Mouse (Mus musculus) heart, embryonic 15.5 days (tissue): ENCODE data around the gene Gm49394. TPM values are rescaled to one million over a fixed set of nuclear protein-coding genes. Genes with fewer than 3 reads are reported as not detected.

ENCODE experiments used
- ATAC-seq: fragments of 200-750 bp; cut with Nextera tagmentation; replicated peaks from 2 replicates; pipeline ENCODE4 v1.8.0; 2017; ENCODE audit warnings: low read depth, moderate TSS enrichment; ENCODE audit not compliant: insufficient number of reproducible peaks, insufficient read depth, low FRiP score
- H3K27ac ChIP-seq: fragments of 300-500 bp; sonication (generic); 2 replicates; pipeline ENCODE4 v1.5.1; 2015; ENCODE audit warnings: mild to moderate bottlenecking, inconsistent platforms
- H3K27me3 ChIP-seq: fragments of 300-500 bp; sonication (generic); 2 replicates; pipeline ENCODE4 v1.6.1; 2015; ENCODE audit warnings: inconsistent platforms
- H3K36me3 ChIP-seq: fragments of 300-500 bp; sonication (generic); 2 replicates; pipeline ENCODE4 v1.6.1; 2015; ENCODE audit warnings: mild to moderate bottlenecking, inconsistent platforms
- H3K4me1 ChIP-seq: fragments of 300-500 bp; sonication (generic); replicated peaks from 2 replicates; pipeline ENCODE4 v1.6.1; 2015; ENCODE audit warnings: inconsistent platforms
- H3K4me2 ChIP-seq: fragments of 300-500 bp; sonication (generic); 2 replicates; pipeline ENCODE4 v1.6.1; 2015; ENCODE audit warnings: inconsistent platforms, mild to moderate bottlenecking, moderate library complexity
- H3K4me3 ChIP-seq: fragments of 300-500 bp; sonication (generic); 2 replicates; pipeline ENCODE4 v1.5.1; 2015; ENCODE audit warnings: mild to moderate bottlenecking, inconsistent platforms
- H3K9ac ChIP-seq: fragments of 300-500 bp; sonication (generic); 2 replicates; pipeline ENCODE4 v1.6.1; 2015; ENCODE audit warnings: mild to moderate bottlenecking, inconsistent platforms
- H3K9me3 ChIP-seq: fragments of 300-500 bp; sonication (generic); replicated peaks from 2 replicates; pipeline ENCODE4 v1.6.1; 2016; ENCODE audit warnings: inconsistent platforms
- WGBS: fragments of 180-500 bp; shearing (Covaris S2); methylation state at CpG from one replicate; pipeline ENCODE4 v1.1.7; 2015; ENCODE audit warnings: mixed read lengths; 5-methylcytosine and 5-hydroxymethylcytosine counted together
- polyA plus RNA-seq: library from polyadenylated mRNA; unstranded; fragments of >200 nt; fragmentation: Nextera tagmentation; extraction: Ambion mirVana; gene quantifications from 2 replicates; pipeline ENCODE4 v1.2.1, GENCODE M21; 2015

Gene Gm49394
- not detected in 2 replicates for polyA plus RNA-seq

DNA sequence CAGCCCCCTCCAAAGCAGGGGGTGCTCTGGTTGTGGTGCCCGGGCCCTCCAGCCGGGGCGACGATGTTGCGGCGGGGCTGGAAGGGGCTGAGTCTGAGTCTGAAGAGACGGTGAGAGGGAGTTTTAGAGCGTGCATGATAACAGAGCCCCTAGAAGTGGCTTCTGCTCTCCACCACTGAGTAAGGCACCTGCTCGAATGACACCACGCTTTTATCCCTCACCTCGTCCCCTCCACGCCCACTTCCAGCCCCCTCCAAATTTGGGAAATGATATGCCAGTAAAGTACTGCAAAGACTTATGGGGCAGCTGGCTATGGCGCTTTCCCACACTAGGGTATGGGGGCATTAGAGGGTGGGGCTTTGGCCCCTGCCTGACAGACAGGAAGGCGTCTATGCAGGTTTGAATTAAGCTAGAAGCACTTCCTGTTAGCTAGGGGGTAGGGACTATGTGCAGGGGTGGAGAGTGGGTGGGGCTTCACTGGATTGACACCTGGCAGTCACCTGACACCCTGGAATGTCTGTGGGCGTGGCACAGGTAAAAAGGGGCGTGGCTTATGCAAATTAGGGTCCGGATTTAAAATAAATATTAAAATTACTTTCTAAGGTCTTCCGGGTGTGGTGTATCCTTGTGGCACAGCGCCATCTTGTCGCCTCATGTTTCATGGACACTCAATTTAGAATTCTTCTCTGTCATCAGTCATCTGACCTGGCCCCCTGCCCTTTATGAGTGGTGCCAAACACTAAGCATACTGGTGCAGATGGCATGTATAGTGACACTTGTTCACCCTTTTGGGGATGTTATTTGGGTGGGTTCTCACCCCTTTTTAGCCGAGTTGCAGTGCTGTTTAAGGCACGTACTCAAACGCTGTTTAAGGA lies at the start of gene Gm49394:
Gene Gm49394, minus strand, starts transcription at position 192 of the 875 bp plus-strand sequence.
- Histone ChIP-seq H3K27ac (no peak within 1 kb of the TSS), H3K27me3 (peaks cover 16% of the 10 kb centered on the region), H3K9me3 (peaks cover 22% of the 10 kb centered on the region), H3K4me3 (no peak within 1 kb of the TSS), H3K9ac (no peak within 1 kb of the TSS), H3K4me1 (no peaks in the 10 kb centered on the region; the same call in 1 of the 2 replicates), H3K4me2 (no peak within 1 kb of the TSS), H3K36me3 (peaks cover 10% of the 10 kb centered on the region; the same call in 1 of the 2 replicates)
- WGBS = 81% methylated on average over 23 of the region's 23 CpGs
- ATAC-seq = no peak

DNA sequence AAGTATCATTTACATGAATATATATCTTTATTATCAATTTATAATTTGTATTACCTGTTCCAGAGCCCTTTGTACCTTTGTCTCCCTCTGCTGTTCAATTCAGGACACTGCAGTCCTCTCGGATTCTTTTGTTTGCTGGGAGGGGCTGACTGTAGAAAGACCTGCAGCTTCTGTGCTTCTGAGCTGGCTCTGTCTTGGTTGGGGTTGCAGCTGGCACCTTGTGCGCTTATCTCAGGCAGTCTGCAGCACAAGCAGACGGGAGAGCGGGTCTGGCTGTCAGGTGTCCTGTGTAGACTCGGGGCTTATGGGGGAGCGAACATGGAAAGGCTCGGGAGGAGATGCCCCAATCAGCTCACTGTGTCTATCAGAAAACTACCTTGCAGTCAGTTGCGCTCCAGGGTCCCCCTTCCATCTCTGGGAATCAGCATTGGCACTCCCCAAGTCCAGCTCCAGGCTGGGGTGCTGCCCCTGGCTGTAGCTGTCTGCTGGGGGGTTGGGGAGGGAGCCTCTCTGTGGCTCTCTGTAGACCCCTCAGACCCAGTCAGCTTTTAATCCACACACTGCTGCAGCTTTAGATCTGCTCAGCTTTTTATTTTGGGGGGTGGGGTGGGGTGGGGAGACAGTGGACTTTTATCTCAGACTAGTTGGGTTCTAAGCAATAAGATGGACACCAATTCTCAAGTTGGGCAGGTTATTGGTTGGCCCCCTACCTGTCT lies 45.2 kb upstream of the Gm49394 start:
- Histone ChIP-seq H3K4me3 (peak overlapping the region; percentile 27), H3K9ac (peak overlapping the region; percentile 48; the same call in 1 of the 2 replicates), H3K36me3 (no peaks in the 10 kb centered on the region), H3K27ac (no peak overlapping the region), H3K4me2 (peak overlapping the region; percentile 57), H3K4me1 (peaks cover 2% of the 10 kb centered on the region), H3K27me3 (0 out of 2 replicates have a peak, but pooled peaks cover 4% of the 10 kb centered on the region), H3K9me3 (no peaks in the 10 kb centered on the region)
- ATAC-seq = no peak; the same call in 1 of the 2 replicates
- 12% methylated on average over 8 of the region's 8 CpGs for WGBS

DNA sequence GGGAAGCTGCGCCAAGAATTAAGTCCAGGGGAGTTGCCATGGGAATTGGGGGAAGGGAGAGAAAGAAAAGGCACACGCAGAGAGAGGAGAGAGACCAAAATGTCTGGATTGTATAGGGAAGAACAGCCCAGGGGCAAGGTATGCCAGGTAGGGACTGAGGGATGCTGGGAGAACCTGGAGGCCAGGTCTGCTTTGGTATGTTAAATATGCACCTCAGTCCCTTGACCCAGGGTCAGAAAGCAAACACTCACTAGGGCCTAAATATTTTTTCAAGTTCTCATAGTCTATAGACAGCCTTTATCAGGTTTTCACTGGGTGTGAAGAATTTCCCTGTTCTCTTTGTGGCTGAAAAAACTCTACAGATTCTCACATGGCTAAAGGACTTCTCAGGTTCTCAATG lies 37.1 kb upstream of the Gm49394 start:
- Histone ChIP-seq H3K9ac (no peak overlapping the region), H3K9me3 (no peaks in the 10 kb centered on the region), H3K36me3 (no peaks in the 10 kb centered on the region), H3K4me1 (no peaks in the 10 kb centered on the region), H3K4me3 (no peak overlapping the region), H3K4me2 (no peak overlapping the region), H3K27me3 (no peaks in the 10 kb centered on the region), H3K27ac (no peak overlapping the region)
- 76% methylated on average over 2 of the region's 2 CpGs for WGBS
- no peak for ATAC-seq

DNA sequence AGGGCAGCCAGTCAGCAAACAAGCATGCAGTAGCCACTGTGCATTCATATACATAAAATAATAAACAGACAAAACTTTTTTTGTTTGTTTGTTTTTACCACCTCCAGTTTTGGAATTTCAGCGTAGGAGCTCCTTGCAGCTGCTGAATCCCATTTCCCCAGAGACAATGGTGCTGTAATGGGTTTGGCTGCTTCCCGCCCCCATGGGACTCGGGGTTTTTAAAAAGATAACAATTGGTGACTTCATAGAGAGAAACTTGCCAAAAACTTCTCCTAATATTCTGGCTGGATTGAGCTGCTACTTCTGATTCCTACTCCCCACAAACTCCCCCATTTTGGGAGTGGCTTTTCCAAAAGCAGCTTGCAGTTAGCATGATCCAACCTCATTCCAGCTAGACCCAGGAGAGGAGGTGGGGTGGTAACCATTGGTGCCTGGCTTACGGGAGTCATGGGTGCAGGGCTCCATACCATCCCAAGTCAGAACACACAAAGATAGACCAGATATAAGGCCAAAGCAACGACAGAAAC lies 29.7 kb upstream of the Gm49394 start:
- H3K9ac ChIP-seq = no peak overlapping the region
- H3K4me2 ChIP-seq = no peak overlapping the region
- WGBS = 53% methylated on average over 5 of the region's 5 CpGs
- H3K27me3 ChIP-seq = no peaks in the 10 kb centered on the region
- H3K9me3 ChIP-seq = no peaks in the 10 kb centered on the region
- H3K4me3 ChIP-seq = no peak overlapping the region
- no peaks in the 10 kb centered on the region for H3K4me1 ChIP-seq
- no peak for ATAC-seq
- H3K36me3 ChIP-seq = no peaks in the 10 kb centered on the region
- H3K27ac ChIP-seq = no peak overlapping the region

DNA sequence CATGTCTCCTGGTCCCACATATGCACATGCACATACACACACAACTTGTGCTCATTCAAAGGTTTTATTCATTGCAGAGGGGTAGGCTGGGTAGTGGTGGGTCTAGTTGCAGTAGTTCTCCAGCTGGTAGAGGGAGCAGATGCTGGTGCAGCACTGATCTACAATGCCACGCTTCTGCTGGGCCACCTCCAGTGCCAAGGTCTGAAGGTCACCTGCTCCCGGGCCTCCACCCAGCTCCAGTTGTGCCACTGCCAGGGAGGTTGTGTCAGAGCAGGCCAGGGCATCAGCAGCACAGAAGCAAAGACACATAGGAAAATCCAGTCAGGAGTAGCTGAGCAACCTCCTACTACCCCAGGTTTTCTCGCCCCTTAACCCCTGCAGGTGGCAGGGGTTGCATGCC lies 8.9 kb upstream of the Gm49394 start:
- peaks cover 2% of the 10 kb centered on the region; the same call in 1 of the 2 replicates for H3K4me1 ChIP-seq
- H3K9me3 ChIP-seq = no peaks in the 10 kb centered on the region
- no peak overlapping the region for H3K27ac ChIP-seq
- no peaks in the 10 kb centered on the region for H3K27me3 ChIP-seq
- no peak overlapping the region for H3K4me2 ChIP-seq
- H3K9ac ChIP-seq = no peak overlapping the region
- WGBS = 78% methylated on average over 3 of the region's 3 CpGs
- H3K4me3 ChIP-seq = no peak overlapping the region
- ATAC-seq = no peak
- no peaks in the 10 kb centered on the region for H3K36me3 ChIP-seq

DNA sequence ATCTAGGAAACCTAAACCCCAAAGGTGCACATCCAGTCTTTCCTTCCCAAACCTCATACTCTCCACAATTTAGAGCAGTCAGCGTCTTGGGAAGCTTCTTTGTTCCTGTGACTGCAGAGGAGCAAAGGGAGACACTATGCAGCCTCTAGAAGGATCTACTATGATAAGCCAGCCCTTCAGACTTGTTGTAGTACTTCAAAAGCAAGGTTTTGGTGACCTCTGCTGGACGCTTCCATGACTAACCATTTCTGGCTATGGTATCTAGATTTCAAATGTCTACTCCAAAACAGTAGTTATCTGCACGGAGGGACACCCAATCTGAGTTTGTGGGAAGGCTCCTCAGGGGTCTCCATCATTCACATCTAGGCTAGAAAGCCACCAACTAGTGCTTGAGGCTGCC lies 5.9 kb upstream of the Gm49394 start:
- Histone ChIP-seq H3K27me3 (no peaks in the 10 kb centered on the region), H3K4me3 (no peak overlapping the region), H3K27ac (no peak overlapping the region), H3K9ac (no peak overlapping the region), H3K36me3 (no peaks in the 10 kb centered on the region), H3K4me2 (no peak overlapping the region), H3K4me1 (peaks cover 2% of the 10 kb centered on the region; the same call in 1 of the 2 replicates), H3K9me3 (0 out of 2 replicates have a peak, but pooled peaks cover 9% of the 10 kb centered on the region)
- no peak for ATAC-seq
- 10% methylated on average over 3 of the region's 3 CpGs for WGBS

DNA sequence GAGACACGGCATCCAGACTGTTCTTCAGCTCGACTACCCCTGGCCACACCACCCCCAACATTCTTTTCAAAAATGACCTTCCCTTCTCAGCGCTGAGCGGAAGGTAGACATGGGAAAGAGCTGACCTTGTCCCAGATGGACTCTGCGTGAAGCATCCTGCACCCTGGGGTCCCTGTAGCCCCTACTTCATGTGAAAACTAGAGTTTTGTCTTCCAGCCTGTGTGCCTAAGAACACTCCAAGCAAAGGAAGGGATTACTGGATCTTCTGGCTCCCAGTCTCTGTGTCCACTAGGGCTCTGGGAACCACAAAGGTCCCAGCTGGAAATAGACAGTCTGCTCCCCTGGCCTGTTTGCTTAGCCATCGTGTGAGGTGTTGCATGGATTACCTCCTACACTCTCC lies 5.4 kb upstream of the Gm49394 start:
- 57% methylated on average over 6 of the region's 6 CpGs for WGBS
- no peak overlapping the region for H3K9ac ChIP-seq
- H3K4me2 ChIP-seq = no peak overlapping the region
- ATAC-seq = no peak
- peaks cover 13% of the 10 kb centered on the region for H3K9me3 ChIP-seq
- peaks cover 2% of the 10 kb centered on the region; the same call in 1 of the 2 replicates for H3K4me1 ChIP-seq
- no peak overlapping the region for H3K4me3 ChIP-seq
- no peak overlapping the region for H3K27ac ChIP-seq
- 0 out of 2 replicates have a peak, but pooled peaks cover 2% of the 10 kb centered on the region for H3K36me3 ChIP-seq
- no peaks in the 10 kb centered on the region for H3K27me3 ChIP-seq

DNA sequence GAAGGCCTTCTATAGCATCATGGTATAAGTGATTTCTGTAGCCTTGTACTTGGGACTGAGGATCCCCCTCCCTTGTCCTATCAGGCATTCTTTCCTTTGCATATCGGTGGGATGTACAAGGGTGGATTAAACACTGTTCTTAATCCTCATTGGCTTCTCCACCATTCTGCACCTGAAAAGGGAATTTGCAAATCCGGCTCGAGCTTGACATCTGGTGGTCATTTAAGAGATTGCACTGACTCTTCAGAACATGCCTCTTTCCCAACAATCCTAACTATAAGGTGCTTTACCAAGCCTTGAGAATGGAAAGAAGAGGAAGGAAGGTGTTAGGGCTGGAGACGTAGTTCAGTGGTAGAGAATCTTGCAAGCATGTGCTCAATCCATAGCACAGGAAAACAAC lies 2.4 kb upstream of the Gm49394 start:
- no peak for ATAC-seq
- Histone ChIP-seq H3K27me3 (no peaks in the 10 kb centered on the region), H3K36me3 (peaks cover 10% of the 10 kb centered on the region; the same call in 1 of the 2 replicates), H3K4me2 (no peak overlapping the region), H3K9me3 (peaks cover 22% of the 10 kb centered on the region), H3K9ac (no peak overlapping the region), H3K4me1 (peaks cover 2% of the 10 kb centered on the region; the same call in 1 of the 2 replicates), H3K4me3 (no peak overlapping the region), H3K27ac (no peak overlapping the region)
- 20% methylated on average over 4 of the region's 4 CpGs for WGBS

DNA sequence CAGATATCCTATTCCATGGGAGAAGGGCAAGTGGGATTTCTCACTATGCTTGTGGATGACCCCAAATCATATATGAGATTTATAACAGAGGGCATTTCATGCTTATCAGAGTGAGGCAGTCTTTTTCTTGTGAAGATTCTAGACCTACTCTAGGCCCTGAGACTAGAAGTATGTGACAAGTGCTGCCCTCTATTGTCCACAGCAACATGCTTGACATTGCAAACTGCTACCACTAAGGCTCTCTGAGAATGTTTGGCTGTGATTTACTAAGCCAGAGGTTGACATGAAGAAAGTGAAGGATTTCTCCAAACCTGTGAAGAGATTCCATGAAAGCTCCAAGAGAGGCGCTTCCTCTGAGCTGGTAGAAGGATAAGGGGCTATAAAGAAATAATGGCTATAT lies 1.3 kb upstream of the Gm49394 start:
- Histone ChIP-seq H3K27ac (no peak overlapping the region), H3K4me3 (no peak overlapping the region), H3K4me2 (no peak overlapping the region), H3K9ac (no peak overlapping the region), H3K4me1 (peaks cover 2% of the 10 kb centered on the region; the same call in 1 of the 2 replicates), H3K36me3 (peaks cover 10% of the 10 kb centered on the region; the same call in 1 of the 2 replicates), H3K27me3 (peaks cover 5% of the 10 kb centered on the region), H3K9me3 (peaks cover 22% of the 10 kb centered on the region)
- no peak for ATAC-seq
- 92% methylated on average over 1 of the region's 1 CpGs for WGBS

DNA sequence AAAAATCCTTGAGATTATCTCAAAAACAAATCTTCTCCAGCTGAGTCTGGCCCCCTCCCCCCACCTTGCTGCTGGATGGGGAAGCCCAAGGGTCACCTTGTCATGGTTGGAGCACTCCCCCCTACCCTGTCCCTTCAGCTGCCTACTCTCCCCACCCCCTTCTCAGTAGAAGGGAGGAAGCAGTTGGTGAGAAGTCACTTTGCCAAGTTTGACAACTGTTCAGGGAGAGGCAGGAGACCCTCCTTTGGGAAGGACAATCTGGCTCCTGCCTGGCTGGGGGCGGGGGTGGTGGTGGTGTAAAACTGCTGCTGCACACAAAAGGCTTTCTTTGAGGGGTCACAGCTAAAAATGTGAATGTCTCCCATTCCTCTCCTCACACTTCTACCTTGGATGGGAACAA lies 1.4 kb downstream of the Gm49394 start:
- Histone ChIP-seq H3K4me1 (peaks cover 14% of the 10 kb centered on the region), H3K27me3 (peaks cover 32% of the 10 kb centered on the region), H3K4me2 (no peak overlapping the region), H3K9me3 (peaks cover 22% of the 10 kb centered on the region), H3K27ac (no peak overlapping the region), H3K9ac (no peak overlapping the region), H3K4me3 (no peak overlapping the region), H3K36me3 (peaks cover 10% of the 10 kb centered on the region; the same call in 1 of the 2 replicates)
- no peak for ATAC-seq
- WGBS = 88% methylated on average over 1 of the region's 1 CpGs

DNA sequence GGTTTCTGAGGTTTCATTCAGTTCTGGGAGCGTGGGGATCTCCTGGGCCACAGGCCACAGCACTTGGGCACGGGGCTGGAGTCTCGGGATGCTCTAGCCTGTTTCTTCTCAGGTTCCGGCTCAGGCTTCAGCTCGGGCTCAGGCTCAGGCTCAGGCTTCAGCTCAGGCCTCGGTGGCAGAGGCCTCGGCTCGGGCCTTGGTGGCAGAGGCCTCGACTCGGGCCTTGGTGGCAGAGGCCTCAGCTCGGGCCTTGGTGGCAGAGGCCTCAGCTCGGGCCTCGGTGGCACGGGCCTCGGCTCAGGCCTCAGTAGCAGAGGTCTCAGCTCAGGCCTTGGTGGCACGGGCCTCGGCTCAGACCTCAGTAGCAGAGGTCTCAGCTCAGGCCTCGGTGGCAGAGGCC lies 2.2 kb downstream of the Gm49394 start:
- Histone ChIP-seq H3K27me3 (peaks cover 40% of the 10 kb centered on the region), H3K4me3 (no peak overlapping the region), H3K4me2 (no peak overlapping the region), H3K9ac (no peak overlapping the region), H3K4me1 (peaks cover 14% of the 10 kb centered on the region), H3K36me3 (peaks cover 10% of the 10 kb centered on the region; the same call in 1 of the 2 replicates), H3K27ac (peak overlapping the region; percentile 53; the same call in 1 of the 2 replicates), H3K9me3 (peaks cover 22% of the 10 kb centered on the region)
- 96% methylated on average over 18 of the region's 18 CpGs for WGBS
- ATAC-seq = no peak
